ENCODE assay signal across 10 mouse cellular contexts in genomic region chr19:25097506-25097905, GRCm38 (mm10).
"Had no signal": no experiment of that assay in that cellular context is flagged by ENCODE, and none has a peak within 500 bp of the region (broad histone marks: within the 10 kb centered on the region; RNA-seq: fewer than 3 reads in every experiment).

No protein-coding gene starts in this region.

- H3K9me3 ChIP-seq: limb, embryonic 15.5 days; midbrain, embryonic 12.5 days; neural tube, embryonic 13.5 days had no signal

- H3K27ac ChIP-seq: limb, embryonic 15.5 days; midbrain, embryonic 12.5 days; neural tube, embryonic 13.5 days had no signal

- H3K36me3 ChIP-seq: limb, embryonic 15.5 days; midbrain, embryonic 12.5 days; neural tube, embryonic 13.5 days had no signal

- H3K4me1 ChIP-seq: neural tube, embryonic 13.5 days had no signal

- DNase-seq: layer of hippocampus, adult 9-11 months; layer of hippocampus, postnatal 36 days; right cerebral cortex, adult 18-20 months; right cerebral cortex, postnatal 25 days; thymus, adult 18-20 months; thymus, postnatal 14 days had no signal

- H3K9ac ChIP-seq: limb, embryonic 15.5 days; midbrain, embryonic 12.5 days; neural tube, embryonic 13.5 days had no signal

- H3K4me3 ChIP-seq: limb, embryonic 15.5 days; midbrain, embryonic 12.5 days; neural tube, embryonic 13.5 days had no signal

- H3K27me3 ChIP-seq: limb, embryonic 15.5 days; midbrain, embryonic 12.5 days; neural tube, embryonic 13.5 days had no signal

- ATAC-seq: midbrain, embryonic 16.5 days had no signal

- H3K4me2 ChIP-seq: limb, embryonic 15.5 days; midbrain, embryonic 12.5 days; neural tube, embryonic 13.5 days had no signal
